Mouse (Mus musculus) urinary bladder, postnatal 4 days (tissue): ENCODE data around the gene Gm14443.
"Not testable (repeated sequence)": the region's sequence is repeated elsewhere in the genome, so short reads cannot be mapped to it uniquely, and the experiment has no call there.

Experiments used
- DNase-seq, 2 experiments: peaks; one replicate each; pipeline ENCODE4 v3.0.0; 2021 to 2022; ENCODE audit warnings: low spot score in 2 of 2

Gene Gm14443

DNA sequence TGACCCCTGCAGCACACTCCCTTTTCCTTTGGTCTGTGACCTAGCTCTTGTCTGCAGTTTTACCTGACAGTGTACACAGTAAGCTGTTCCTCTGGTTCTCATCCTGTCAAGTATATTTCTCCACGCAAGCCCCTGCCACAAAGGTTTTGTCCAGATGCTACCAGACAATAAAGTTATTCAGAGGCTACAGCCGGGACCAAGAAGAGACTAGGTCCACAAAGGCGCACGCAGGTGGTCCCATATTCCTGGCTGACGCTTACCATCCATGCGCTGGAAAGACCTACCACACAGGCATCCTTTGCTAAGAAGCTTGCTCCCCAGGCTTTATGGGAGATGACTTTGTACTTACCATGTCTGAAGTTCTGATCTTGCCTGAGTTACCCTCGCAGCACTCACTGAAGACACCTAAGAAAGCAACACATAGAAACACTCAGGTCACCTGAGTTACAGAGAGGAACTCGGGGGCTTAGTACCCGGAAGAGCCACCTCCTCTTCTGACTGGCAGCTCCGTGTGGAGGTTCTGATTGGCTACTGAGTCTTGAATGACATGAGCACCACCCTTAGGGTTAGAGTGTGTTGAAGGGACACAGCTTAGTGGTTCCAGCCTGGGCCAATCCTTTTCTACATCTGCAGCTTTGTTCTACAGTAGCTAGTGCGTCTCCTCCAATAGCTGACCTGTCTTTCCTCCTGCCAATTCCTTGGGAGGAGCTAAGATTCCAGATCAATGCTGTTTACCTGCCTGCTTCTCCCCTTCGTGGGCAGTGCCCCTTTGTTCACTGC lies at the start of gene Gm14443:
TSS of gene Gm14443 (minus strand) at position 471 of the 780 bp plus-strand sequence.
- DNase-seq = not testable (repeated sequence)

DNA sequence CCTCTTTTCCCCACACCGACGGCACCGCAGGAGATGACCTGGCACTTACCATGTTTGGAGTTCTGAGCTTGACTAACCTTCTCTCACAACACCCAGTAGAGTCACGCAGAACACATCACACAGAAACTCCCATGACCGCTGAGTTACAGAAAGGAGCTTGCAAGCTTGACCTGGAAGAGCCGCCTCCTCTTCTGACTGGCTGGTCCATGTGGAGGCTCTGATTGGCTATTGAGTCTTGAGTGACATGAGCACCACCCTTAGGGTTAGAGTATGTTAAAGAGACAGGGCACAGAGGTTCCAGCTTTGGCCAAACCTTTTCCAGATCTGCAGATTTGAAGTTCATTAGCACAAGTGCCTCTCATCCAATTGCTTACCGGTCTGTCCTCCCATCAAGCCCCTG lies 31.1 kb upstream of the Gm14443 start, which contains the start of gene Gm14391:
TSS of gene Gm14391 (minus strand) at position 186 of the 400 bp plus-strand sequence.
- DNase-seq = not testable (repeated sequence)

DNA sequence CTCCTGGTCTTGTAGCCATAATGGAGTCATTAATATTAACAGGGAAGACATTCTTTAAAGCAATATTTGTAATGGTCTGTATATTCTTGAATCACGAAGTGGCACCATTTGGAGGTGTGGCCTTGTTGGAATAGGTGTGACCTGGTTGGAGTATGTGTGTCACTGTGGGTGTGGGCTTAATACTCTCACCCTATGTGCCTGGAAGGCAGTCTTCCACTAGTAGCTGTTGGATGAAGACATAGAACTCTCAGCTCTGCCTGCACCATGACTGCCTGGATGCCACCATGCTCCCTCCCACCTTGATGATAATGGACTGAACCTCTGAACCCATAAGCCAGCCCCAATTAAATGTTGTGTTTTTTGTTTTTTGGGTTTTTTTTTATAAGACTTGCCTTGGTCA lies 3.3 kb upstream of the Gm14443 start:
- not testable (repeated sequence) for DNase-seq

DNA sequence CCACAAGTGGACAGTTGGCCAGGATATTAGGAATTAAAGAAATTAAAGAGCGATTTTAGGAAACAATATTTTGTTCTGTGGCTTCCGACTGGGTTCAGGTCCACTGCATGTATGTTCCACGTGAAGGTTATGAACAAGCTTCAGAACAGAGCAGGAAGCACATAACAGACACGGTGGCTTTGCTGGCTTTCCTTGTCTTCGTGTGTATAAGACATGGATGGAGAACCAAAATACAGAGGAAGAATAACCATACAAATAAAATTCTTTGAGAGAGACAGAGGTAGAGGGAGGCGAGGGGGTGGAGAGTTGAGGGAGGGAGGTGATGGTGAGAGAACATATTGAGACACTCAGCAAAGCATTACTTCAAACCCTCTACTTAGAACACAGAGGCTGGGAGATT lies 641 bp upstream of the Gm14443 start:
- DNase-seq = no peak

DNA sequence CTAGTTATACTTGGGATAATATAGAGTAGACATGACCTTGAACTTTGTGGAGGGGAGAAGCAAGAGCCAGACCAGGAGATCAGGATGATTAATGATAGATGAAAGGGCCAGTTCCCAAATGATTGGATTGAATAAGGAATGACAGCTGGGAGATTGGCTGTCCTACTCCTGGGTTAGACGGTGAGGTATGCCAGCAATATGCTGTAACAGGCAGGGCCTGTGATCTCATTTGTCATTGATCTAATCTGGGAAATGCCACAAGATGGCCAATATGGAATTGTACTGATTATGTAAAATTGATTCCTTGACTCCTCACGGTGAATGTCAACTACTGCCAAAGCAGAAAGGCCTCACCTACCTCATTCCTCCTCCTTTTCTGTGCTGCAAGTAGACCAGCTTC lies 1.6 kb downstream of the Gm14443 start:
- DNase-seq = not testable (repeated sequence)

DNA sequence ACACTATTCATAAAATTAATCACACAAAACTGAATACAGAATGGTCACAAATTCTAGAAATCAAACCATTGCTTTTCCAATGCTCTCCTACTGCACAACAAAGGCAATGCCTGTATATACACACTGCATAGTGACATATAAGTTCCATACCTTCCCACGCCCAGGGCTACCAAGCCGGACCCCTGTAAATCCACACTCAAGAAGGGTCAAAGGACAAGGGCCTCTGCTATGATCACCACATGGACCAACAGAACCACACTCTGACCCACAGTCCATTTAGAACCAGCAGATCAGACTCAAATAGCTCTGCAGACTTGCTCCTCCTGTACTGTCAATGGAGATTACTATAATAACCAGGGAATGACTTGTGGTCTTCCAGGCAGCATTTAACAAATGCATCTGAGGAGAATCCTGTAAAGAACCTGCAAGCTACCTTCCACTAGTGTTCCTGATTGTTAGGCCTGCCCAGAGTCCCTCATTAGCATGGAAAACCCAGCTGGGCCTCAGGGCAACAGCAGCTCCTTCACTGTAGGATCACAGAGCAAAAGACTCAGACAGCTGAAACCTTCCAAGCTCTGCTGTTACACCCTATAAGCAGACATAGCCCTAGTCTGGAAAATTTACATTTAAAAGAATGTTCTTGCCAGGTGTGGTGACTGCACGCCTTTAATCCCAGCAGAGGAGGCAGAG lies 2.6 kb downstream of the Gm14443 start:
- not testable (repeated sequence) for DNase-seq

DNA sequence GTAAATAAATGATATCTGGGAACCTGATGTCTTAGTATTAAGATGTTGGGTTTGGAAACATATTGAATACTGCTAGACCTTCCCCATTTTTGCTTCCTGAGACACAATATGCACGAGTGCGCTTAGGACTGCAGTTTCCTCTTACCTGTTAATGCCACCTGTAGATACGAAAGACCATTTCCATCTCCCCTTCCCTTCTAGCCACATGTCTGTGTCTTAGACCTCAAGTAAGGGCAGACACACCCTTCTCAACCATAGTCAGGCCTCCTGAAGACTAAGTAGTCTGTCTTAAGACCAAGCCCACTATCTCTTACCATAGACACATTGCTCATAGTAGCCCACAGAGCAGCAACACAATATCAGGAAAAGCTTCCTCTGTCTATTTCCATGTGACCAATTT lies 3.5 kb downstream of the Gm14443 start:
- DNase-seq = no peak

DNA sequence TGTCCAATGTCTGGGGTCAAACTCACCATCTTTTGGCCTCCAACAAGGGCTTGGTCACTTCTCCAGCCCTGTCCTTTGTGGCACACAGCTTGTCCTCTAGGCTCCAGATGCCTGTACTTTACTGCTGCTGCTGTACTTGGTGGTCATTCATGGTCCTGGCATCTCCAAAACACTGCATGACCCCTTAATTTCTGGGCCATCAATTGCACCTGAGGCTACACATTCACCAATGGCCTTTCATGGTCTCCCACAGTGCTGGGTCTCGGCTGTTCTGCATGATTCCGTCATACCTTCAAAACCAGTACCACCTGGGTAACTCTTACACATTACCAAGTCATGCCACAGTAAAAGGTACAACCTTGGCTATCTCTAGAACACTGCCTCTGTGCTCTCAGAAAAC lies 8.8 kb downstream of the Gm14443 start:
- DNase-seq = not testable (repeated sequence)

DNA sequence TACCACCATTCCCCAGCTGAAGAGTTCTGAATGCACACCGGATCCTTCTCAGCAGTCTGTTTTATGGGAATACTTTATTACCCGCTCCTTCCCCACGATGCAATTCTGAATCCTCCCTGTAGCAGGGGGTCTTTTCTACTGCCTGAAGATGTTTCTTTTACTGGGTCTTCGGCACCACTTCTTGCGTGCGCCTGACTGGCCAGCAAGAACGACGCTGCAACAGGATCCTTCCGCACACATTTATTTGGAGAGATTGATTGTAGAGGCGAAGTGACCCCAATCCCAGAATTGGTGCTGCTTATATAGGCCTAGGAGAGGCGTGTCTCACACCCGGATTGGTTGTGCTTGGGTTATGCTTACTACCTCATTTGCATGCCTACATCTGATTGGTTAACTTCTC lies 10.6 kb downstream of the Gm14443 start:
- DNase-seq = not testable (repeated sequence)

DNA sequence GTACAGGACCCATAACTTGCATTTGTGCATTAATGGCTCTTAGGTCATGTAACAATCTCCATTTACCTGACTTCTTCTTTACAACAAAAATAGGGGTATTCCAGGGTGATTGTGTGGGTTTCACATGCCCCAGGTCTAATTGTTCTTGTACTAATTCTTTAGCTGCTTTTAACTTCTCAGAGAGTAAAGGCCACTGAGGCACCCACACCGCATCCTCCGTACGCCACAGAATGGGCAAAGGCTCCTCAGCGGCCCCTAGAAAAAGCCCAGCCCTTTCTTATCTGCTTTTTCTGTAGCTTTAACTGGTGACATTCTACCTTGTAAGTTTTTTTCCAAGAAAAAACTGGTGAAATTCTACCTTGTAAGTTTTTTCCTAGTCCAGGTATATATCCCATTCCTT lies 14.2 kb downstream of the Gm14443 start:
- DNase-seq = not testable (repeated sequence)

DNA sequence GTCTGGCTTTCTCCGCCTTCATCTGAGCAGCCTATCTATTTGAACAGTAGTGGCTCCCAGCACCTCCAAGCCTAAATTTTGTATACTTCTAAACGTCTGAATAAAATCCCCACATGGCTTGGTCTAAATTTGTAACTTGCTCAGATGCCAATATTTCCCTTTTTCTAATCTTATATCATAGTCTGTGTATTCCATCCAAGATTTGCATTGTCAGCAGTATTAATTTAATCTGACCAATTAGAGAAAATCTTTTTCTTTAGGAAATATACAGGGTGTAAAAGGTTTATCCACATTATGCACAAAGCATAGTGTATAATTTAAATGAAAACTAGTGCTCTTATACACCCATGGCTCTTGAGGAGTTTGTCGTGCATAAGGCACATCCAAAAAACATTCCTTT lies 17.0 kb downstream of the Gm14443 start:
- no peak for DNase-seq

DNA sequence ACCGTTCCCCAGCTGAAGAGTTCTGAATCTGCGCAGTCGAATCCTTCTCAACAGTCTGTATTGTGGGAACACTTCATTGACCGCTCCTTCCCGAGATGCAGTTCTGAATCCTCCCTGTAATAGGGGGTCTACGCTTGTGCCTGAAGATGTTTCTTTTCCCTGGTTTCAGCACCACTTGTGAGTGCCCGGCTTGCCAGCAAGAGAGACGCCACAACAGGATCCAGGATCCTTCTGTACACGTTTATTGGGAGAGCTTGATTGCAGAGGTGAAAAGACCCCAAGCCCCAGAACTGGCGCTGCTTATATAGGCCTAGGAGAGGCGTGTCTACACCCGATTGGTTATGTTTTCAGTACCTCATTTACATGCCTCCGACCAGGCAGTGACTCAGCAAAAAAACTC lies 19.0 kb downstream of the Gm14443 start:
- DNase-seq = no peak

DNA sequence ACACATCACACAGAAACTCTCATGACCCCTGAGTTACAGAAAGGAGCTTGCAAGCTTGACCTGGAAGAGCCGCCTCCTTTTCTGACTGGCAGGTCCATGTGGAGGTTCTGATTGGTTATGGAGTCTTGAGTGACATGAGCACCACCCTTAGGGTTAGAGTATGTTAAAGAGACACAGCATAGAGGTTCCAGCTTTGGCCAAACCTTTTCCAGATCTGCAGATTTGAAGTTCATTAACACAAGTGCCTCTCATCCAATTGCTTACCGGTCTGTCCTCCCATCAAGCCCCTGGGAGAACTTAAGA lies 33.7 kb downstream of the Gm14443 start, which contains the start of gene Gm14399:
TSS of gene Gm14399 (minus strand) at position 20 of the 303 bp plus-strand sequence.
- not testable (repeated sequence) for DNase-seq

DNA sequence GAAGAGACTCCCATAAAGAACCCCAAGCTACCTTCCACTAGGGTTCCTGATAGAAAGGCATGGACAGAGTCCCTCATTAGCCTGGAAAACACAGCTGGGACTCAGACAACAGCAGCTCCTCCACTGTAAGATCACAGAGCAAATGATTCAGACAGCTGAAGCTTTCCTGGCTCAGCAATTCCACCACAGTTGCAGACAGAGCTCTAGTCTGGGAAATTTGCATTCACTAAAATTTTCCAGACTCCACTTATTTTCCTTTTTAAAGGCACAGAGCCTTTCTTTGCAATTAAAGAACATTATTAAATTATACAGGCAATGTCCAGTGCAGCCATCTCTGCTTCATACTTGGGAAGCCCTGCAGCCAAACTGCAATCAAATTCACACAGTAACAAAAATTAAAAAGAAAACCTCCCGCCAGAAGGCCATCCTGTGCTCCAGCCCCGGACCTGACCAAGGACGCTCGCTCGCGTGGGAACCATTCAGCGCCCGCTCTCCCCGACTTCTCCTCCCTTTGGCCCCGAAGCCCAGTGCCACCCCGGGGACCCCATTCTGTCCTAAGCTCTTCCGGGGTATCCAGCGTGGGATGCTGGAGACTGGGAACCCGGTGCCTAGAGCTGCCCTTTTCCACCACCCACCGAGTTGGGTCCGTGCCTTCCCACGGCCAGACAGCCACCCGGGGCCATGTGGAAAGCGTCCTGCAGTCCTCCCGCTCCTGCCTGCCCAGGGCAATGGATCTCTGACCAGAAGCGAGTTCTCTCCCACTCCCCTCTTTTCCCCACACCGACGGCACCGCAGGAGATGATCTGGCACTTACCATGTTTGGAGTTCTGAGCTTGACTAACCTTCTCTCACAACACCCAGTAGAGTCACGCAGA lies 34.3 kb downstream of the Gm14443 start:
- DNase-seq = not testable (repeated sequence)

DNA sequence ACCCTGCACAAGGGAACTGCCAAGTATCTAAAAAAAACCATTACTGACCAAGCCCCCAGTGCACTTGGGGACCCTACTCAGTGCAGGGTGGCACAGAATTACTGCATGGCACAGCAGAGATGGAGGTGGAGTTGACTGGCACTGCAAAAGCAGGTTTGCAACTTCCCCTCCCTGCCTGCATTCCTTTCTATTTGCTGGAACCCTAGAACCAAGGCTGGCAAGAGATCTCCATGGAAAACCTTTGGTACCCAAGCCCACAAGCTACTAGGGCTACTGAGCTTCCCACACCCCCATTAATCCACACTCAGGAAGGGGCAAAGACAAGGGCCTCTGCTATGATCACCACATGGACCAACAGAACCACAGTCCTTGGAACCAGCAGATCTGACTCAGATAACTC lies 35.0 kb downstream of the Gm14443 start:
- DNase-seq = not testable (repeated sequence)
